Mouse (Mus musculus) C2C12 (cell line): ENCODE results near the gene Myo9a.

ENCODE experiments used
- CEBPB ChIP-seq: IDR thresholded peaks from one replicate; pipeline ENCODE4 v1.6.1; 2011; ENCODE audit warnings: low read depth, mild to moderate bottlenecking, control low read depth, moderate library complexity
- CTCF ChIP-seq: IDR thresholded peaks from one replicate; pipeline ENCODE4 v1.5.1; 2011; ENCODE audit not compliant: control insufficient read depth, insufficient read depth, insufficient read length
- FOSL1 ChIP-seq: IDR thresholded peaks from one replicate; pipeline ENCODE4 v1.8.0; 2011; ENCODE audit warnings: mild to moderate bottlenecking, low read length; ENCODE audit not compliant: poor library complexity, insufficient read depth, severe bottlenecking
- MAX ChIP-seq: IDR thresholded peaks from one replicate; pipeline ENCODE4 v1.6.1; 2011; ENCODE audit warnings: mild to moderate bottlenecking, control low read depth
- MYOD1 ChIP-seq: IDR thresholded peaks from one replicate; pipeline ENCODE4 v1.6.1; 2011; ENCODE audit warnings: low read depth; ENCODE audit not compliant: control insufficient read depth, insufficient read length
- MYOG ChIP-seq: IDR thresholded peaks from one replicate; pipeline ENCODE4 v1.6.1; 2011; ENCODE audit not compliant: control insufficient read depth, insufficient read length; ENCODE audit errors: extremely low read depth
- USF1 ChIP-seq: IDR thresholded peaks from one replicate; pipeline ENCODE4 v1.6.1; 2011; ENCODE audit warnings: low read depth, mild to moderate bottlenecking, control low read depth, moderate library complexity

GRCm38 (mm10) chr9:59930248-59930647, 179.6 kb downstream of the Myo9a start:
- TF ChIP-seq CTCF (no peak), CEBPB (no peak), MYOD1 (no peak), MAX (no peak), MYOG (no peak), FOSL1 (no peak), USF1 (no peak)
